Mouse (Mus musculus): ENCODE measurements around the gene Ankrd40. TPM values are rescaled to one million over a fixed set of nuclear protein-coding genes. Genes with fewer than 3 reads are reported as not detected.

The Ankrd40 gene
- polyA plus RNA-seq, 1 experiment, result 81.2 TPM

DNA sequence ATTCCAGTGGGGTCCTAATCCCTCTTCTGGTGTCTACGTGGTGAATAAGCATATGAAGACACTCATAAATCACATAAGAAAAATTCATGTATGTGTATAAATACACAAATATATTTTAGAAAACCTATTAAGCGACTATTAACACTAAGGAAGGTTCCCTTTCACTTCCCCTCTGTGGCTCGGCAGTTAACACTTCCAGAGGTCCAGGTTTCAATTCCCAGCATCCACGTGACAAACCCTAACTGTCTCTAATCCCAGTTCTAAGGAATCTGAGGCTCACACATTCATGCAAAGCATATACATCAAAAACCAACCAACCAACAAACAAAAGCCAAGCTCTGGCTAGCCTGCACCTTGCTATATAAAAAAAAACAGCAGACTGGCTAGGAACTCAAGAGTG is 10.3 kb upstream of the Ankrd40 start:
- no peak for TF ChIP-seq GATA1 (IDR thresholded peaks at IDR 0.05; ENCODE audit: low read length)

DNA sequence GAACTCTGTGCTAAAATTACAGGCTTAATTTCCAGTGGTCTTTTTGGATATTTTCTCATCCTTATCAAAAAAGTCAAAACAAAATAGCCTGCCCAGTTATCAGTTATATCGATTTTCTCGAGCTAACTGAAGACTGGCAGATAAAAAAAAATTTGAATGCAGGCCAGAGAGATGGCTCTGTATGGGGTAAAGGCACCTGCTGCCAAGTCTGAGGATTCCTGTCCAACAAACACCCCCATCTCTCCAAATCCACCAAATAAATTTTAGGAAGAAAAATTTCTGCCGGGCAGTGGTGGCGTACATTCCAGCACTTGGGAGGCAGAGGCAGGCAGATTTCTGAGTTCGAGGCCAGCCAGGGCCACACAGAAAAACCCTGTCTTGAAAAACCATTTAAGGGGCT is 9.7 kb upstream of the Ankrd40 start:
- TF ChIP-seq GATA1 (IDR thresholded peaks at IDR 0.05; ENCODE audit: low read length), result no peak

DNA sequence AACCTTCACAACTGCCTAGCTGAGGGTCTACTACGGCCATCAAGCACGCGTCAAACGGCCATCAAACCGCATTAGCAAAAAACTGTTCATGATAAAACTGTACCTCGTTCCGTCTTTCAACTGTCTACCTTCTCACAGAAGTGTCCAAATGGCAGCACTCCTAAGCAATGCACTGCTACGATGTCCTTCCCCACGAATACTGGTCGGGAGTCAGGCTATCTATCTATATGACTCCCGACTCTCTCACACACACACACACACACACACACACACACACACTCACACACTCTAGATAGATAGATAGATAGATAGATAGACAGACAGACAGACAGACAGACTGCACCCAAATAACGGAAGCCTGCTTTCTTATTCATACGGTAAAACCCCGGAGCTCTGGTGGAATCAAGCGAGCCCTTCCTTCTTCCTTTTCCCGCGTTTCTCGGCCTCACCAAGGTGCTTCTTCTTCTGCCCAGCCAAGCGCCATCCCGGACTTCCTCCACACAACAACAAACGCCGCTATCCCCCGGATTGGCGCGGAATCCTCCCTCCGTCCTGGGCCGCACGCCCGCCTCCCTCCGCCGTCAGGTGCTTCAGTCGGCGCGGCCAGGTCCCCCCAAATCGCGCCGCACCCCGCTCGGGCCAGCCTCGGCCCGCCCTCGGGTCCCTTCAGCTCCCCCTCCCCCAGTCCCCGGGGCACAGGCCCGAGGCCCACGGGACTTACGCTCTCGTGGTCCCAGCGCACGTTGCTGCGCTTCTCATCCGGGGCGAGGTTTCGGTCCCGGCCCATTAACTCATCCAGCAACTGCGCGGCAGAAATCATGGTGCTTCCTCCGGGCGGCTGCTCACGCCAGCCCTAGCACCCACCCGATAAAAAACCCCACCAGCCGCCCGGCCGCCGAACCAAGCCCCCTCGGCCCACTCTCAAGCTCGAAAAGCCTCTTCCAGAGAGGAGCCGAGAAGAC is 6.6 kb upstream of the Ankrd40 start:
- TF ChIP-seq GATA1 (IDR thresholded peaks at IDR 0.05; ENCODE audit: low read length), result no peak

DNA sequence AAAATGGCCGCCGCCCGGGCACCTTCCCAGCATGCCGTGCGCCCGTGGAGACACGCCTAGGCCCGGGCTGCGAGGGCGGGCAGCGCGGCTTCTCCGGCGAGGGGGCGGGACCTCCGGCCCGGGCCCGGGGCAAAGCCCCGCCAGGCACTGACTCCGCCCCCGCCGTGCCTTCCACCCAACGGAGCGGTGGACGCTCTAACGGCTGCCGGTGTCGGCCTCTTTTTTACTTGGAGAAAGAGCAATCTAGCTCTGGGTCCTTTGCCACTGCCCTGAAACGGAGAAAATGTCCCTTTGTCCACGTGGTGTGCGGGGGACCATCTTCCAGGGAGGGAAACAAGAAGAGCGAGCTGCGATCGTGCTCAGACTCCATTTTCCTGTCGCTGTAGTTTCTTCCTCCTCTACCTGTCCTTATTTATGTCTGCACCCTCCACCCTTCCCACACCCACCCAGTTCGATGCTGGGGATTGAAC is 5.8 kb upstream of the Ankrd40 start, which contains the start of gene Luc7l3:
TSS of gene Luc7l3 (minus strand) at position 58 of the 470 bp plus-strand sequence.
- TF ChIP-seq GATA1 (IDR thresholded peaks at IDR 0.05; ENCODE audit: low read length), result no peak

DNA sequence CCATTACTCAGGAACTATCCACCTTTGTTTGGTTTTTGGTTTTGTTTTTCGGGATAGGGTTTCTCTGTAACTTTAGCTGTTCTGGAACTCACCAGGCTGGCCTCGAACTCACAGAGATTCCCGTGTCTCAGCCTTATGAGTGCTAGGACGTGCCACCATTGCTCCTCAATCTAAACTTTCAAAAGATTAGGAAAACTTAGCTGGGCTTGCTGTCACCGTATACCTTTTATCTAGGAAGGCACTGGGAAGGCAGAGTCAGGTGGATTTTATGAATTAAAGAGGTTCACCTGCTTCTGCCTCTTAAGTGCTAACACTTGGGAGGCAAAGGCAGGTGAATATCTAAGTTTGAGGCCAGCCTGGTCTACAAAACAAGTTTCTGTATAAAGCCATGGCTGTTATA is 5.2 kb upstream of the Ankrd40 start:
- no peak for TF ChIP-seq GATA1 (IDR thresholded peaks at IDR 0.05; ENCODE audit: low read length)

DNA sequence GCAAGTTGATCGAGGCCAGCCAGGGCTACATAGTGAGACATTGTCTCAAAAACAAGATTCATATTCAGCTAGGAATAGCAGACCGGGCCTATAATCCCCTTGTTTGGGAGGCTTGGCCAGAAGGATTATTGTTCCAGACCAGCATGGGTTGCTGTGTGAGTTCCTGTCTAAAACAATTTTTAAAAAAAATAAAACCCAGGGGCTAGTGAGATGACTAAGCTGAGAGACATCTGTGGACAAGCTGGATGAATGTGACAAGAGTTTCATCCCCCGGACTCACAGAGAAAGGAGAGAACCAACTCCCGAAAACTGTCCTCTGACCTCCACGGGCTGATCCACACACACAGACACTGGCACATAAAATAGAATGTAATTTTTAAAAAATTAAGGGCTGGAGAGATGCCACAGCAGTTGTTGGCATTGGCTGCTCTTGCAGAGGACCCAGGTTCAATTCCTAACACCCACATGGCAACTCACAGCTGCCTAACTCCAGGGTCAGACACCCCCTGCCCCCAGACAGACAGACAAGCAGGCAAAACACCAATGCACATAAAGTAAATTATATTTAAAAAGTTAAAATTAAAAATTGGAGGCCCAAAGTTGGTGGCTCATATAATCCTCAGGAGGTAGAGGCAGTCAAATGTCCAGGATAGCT is 4.4 kb upstream of the Ankrd40 start:
- no peak for TF ChIP-seq GATA1 (IDR thresholded peaks at IDR 0.05; ENCODE audit: low read length)

DNA sequence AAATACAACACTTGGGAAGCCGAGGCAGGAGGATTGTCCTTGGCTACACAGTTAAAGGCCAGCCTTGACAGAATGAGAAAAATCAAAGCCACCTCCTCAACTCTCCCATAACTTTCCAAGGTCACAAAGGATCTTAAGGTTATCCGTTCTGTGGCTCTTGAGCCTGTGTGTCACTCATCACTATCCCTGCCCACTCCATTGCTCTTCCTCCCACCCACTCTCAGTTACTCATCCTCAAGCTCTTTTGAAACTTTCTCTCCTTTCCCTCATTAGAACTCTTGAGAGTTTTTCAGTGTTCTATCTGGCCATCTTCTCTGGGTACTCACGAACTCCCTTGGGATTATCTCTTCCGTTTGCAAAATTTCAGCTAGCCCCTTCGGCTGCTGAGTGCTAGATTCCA is 3.2 kb upstream of the Ankrd40 start:
- TF ChIP-seq GATA1 (IDR thresholded peaks at IDR 0.05; ENCODE audit: low read length), result no peak

DNA sequence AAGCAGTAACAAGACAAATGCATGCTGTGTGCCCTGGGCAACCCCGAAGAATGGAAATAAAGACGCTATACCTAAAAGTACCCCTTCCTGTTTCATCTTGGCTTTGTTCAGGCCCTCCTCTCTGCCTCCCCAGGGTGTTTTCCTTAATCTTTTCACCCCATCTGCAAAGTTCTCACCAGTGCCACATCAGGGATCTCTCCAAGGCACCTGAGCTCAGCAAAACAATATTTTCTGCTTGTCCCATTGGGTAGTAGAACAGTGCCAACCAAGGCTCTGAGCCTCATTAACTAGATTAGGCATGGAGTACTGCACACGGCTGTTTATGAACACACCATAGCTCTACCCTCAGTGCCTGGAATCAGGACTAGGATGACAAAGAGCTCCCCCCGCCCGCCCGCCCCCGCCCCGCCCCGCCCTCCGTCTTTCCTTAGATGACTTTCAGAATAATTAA is 815 bp upstream of the Ankrd40 start:
- no peak for TF ChIP-seq GATA1 (IDR thresholded peaks at IDR 0.05; ENCODE audit: low read length)

DNA sequence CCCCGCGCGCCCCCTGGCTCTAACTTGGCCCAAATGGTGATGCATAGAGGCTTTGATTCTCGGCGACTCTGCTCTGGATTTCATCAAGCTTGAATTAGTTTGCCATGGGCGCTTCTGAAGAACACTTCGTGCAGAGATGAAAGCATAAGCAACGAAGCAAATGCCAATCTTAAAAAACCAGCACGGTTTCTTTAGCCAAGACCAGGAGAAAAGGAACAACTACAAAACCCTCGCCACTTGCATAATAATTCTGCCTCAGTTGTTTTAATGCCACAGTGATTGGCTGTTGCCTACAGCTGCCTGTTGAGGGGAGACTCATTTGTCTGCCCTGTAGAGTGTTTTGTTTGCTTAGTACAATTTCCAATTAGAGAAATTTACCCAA is 834 bp downstream of the Ankrd40 start:
- no peak for TF ChIP-seq GATA1 (IDR thresholded peaks at IDR 0.05; ENCODE audit: low read length)

DNA sequence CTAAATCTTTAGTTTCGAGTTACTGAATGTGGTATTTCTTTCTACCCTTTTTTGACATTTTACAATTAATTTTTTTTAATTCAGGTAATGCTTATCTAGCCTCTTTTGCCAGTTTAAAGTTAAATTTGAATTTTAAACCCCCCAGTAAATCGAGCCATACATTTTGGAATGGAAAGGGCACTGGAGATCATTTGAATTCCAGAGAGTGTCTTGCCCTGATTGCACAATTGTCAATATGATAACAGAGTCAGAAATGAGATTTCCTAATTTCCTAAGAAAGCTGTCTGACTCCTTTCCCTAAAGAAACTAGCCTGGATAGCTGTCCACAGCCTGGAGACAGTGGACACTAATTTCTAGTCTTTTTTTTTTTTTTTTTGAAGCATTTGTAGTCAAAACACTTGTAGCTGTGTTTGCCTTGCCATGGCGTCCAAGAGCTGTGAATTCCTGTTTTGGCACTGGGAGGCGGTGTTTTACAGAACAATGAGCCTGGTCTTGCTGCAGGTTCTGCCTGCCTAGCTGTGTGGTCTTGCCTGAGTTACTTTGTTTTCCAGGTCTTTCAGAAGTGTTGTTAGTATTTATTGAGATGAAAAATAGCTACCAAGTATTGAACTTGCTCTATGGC is 1.6 kb downstream of the Ankrd40 start:
- no peak for TF ChIP-seq GATA1 (IDR thresholded peaks at IDR 0.05; ENCODE audit: low read length)

DNA sequence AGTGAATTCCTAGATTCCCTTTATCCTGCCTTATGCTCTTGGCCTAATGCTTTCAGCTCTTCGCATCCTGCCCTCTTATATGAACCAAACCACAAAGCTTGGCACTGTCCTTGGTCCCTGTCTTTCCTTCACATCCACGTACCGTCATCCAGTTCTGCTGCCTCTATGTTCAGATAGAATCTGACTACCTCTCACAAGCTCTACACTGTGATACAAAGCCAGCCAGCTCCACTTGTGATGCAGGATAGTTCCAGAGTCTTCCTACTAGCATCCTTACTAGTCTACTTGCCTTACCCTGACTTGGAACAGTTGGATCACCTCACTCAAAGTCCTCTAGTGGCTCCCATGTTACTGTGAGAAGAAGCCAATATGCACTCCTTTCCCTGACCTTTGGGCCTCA is 2.4 kb downstream of the Ankrd40 start:
- TF ChIP-seq GATA1 (IDR thresholded peaks at IDR 0.05; ENCODE audit: low read length), result no peak

DNA sequence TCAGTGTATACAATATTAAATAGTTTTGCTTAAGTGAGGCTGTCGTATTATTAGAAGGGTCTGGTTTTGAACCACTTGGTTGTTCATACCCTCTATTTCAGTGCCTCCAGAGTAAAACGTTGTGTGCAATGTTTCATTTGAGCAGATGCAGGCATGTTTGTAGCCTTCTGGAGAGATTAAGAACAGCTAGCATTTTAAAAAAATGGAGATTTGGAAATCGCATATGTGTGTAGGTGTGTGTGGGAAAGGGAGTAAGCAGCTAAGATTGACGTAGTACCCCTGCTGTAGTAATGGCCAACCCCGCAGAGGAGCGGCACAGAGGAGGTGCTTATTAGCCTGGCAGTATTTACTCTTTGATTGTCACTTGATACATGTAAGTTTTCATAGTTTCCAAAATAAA is 4.9 kb downstream of the Ankrd40 start:
- TF ChIP-seq GATA1 (IDR thresholded peaks at IDR 0.05; ENCODE audit: low read length), result no peak

DNA sequence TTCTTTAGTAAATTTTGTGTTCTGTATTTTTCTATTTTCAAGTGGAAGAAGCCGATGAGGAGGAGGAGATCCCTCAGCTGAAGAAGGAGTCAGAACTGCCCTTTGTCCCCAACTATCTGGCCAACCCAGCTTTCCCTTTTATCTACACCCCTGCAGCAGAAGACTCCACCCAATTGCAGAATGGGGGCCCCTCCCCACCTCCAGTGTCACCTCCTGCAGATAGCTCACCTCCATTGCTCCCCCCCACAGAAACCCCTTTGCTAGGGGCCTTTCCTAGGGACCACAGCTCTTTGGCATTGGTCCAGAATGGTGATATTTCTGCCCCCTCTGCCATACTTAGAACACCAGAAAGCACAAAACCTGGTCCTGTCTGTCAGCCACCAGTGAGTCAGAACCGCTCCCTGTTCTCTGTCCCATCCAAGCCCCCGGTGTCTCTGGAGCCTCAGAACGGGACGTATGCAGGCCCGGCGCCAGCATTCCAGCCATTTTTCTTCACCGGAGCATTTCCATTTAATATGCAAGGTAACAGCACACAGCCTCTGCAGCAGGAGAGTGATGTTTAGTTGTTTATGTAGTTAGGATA is 6.7 kb downstream of the Ankrd40 start:
- TF ChIP-seq GATA1 (IDR thresholded peaks at IDR 0.05; ENCODE audit: low read length), result no peak

DNA sequence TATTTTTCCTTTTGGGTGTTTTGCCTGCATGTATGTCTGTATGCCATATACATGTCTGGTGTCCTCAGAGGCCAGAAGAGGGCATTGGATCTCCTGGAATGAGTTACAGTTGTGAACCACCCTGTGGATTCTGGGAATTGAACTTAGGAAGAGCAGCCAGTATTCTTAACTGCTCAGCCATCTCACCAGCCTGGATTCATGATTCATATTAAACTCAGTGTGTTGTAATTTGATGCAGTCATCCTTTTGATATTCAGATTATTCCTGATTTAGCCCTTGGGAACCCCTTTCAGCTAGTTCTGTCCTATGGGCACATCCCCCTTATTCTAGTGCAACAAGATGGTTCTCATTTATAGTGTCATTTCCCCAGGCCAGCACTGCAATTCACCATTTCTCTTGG is 8.8 kb downstream of the Ankrd40 start:
- no peak for TF ChIP-seq GATA1 (IDR thresholded peaks at IDR 0.05; ENCODE audit: low read length)

DNA sequence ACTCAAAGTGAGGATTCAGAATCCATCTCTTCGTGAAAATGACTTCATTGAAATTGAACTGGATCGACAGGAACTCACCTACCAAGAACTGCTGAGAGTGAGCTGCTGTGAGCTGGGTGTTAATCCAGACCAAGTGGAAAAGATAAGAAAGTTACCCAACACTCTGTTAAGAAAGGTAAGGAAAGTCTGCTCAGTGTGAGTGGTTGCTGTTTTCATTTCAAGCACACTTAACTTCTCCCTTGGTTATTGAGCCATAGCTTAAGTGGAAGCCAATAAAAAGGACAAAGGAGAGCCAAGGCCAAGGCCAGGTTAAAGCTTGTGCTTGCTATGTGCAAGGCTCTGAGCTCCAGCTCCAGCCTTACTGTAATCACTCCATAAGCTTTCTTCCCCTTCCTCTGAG is 10.5 kb downstream of the Ankrd40 start:
- TF ChIP-seq GATA1 (IDR thresholded peaks at IDR 0.05; ENCODE audit: low read length), result no peak
